Mouse (Mus musculus): Measurements from ENCODE around the gene Upf1.

GRCm38 (mm10) chr8:70389678-70390077 is 36.6 kb upstream of the Upf1 start:
- TF ChIP-seq CTCF (IDR thresholded peaks at IDR 0.05; ENCODE audit: low read depth, low read length) (no peak), POLR2A (IDR thresholded peaks at IDR 0.05; ENCODE audit: insufficient read depth, low read length) (no peak), EP300 (IDR thresholded peaks at IDR 0.05; ENCODE audit: insufficient read depth, low read depth, low read length) (no peak)

Measured in ES-Bruce4 (cell line).